Mouse (Mus musculus): ENCODE results near the gene Hmgcs1.
"Not testable (repeated sequence)": the region's sequence is repeated elsewhere in the genome, so short reads cannot be mapped to it uniquely, and the experiment has no call there.

The Hmgcs1 gene

GRCm38 (mm10) chr13:119690039-119690728, at the start of gene Hmgcs1:
Gene Hmgcs1, plus strand, starts transcription at chr13:119690379.
- peak; percentile 99 for DNase-seq (ENCODE audit: extremely low read depth, insufficient read length, low spot score)

- DNase-seq (ENCODE audit: extremely low read depth, insufficient read length, low spot score): peak; percentile 11
Measured at GRCm38 (mm10) chr13:119640504-119640903, 49.7 kb upstream of the Hmgcs1 start.

- no peak for DNase-seq (ENCODE audit: extremely low read depth, insufficient read length, low spot score)
Measured at GRCm38 (mm10) chr13:119641145-119641544, 49.0 kb upstream of the Hmgcs1 start.

GRCm38 (mm10) chr13:119644769-119645168, 45.4 kb upstream of the Hmgcs1 start:
- no peak for DNase-seq (ENCODE audit: extremely low read depth, insufficient read length, low spot score)

GRCm38 (mm10) chr13:119646511-119646910, 43.7 kb upstream of the Hmgcs1 start:
- no peak for DNase-seq (ENCODE audit: extremely low read depth, insufficient read length, low spot score)

GRCm38 (mm10) chr13:119648891-119649698, 41.1 kb upstream of the Hmgcs1 start:
- no peak for DNase-seq (ENCODE audit: extremely low read depth, insufficient read length, low spot score)

- DNase-seq (ENCODE audit: extremely low read depth, insufficient read length, low spot score): no peak
Measured at GRCm38 (mm10) chr13:119649699-119650046, 40.5 kb upstream of the Hmgcs1 start.

- no peak for DNase-seq (ENCODE audit: extremely low read depth, insufficient read length, low spot score)
Measured at GRCm38 (mm10) chr13:119654734-119655133, 35.4 kb upstream of the Hmgcs1 start.

GRCm38 (mm10) chr13:119656246-119656645, 33.9 kb upstream of the Hmgcs1 start:
- DNase-seq (ENCODE audit: extremely low read depth, insufficient read length, low spot score): no peak

GRCm38 (mm10) chr13:119656846-119657416, 33.2 kb upstream of the Hmgcs1 start:
- DNase-seq (ENCODE audit: extremely low read depth, insufficient read length, low spot score): no peak

GRCm38 (mm10) chr13:119661420-119661819, 28.8 kb upstream of the Hmgcs1 start:
- DNase-seq (ENCODE audit: extremely low read depth, insufficient read length, low spot score): not testable (repeated sequence)

GRCm38 (mm10) chr13:119678794-119679193, 11.4 kb upstream of the Hmgcs1 start:
- DNase-seq (ENCODE audit: extremely low read depth, insufficient read length, low spot score): no peak

- DNase-seq (ENCODE audit: extremely low read depth, insufficient read length, low spot score): no peak
Measured at GRCm38 (mm10) chr13:119679721-119680120, 10.5 kb upstream of the Hmgcs1 start.

GRCm38 (mm10) chr13:119681161-119681560, 9.0 kb upstream of the Hmgcs1 start:
- DNase-seq (ENCODE audit: extremely low read depth, insufficient read length, low spot score): peak; percentile 21

- DNase-seq (ENCODE audit: extremely low read depth, insufficient read length, low spot score): no peak
Measured at GRCm38 (mm10) chr13:119684416-119685177, 5.6 kb upstream of the Hmgcs1 start.

GRCm38 (mm10) chr13:119689709-119690038, 505 bp upstream of the Hmgcs1 start:
- DNase-seq (ENCODE audit: extremely low read depth, insufficient read length, low spot score): no peak

GRCm38 (mm10) chr13:119690876-119691620, 869 bp downstream of the Hmgcs1 start:
- DNase-seq (ENCODE audit: extremely low read depth, insufficient read length, low spot score): peak; percentile 32

- not testable (repeated sequence) for DNase-seq (ENCODE audit: extremely low read depth, insufficient read length, low spot score)
Measured at GRCm38 (mm10) chr13:119691958-119692357, 1.8 kb downstream of the Hmgcs1 start.

- no peak for DNase-seq (ENCODE audit: extremely low read depth, insufficient read length, low spot score)
Measured at GRCm38 (mm10) chr13:119695676-119696075, 5.5 kb downstream of the Hmgcs1 start.

GRCm38 (mm10) chr13:119696496-119696895, 6.3 kb downstream of the Hmgcs1 start:
- DNase-seq (ENCODE audit: extremely low read depth, insufficient read length, low spot score): no peak
